In genomic region chr2:174613921-174614441, GRCm38 (mm10) we compare ENCODE assay signal across 10 mouse cellular contexts. TPM values are rescaled to one million over a fixed set of nuclear protein-coding genes. Genes with fewer than 3 reads are reported as not detected.
DNase-seq lines count a peak whose midpoint lies in the region; ATAC-seq lines count a peak whose summit lies in the region.
"Had no signal": no experiment of that assay in that cellular context is flagged by ENCODE, and none has a peak within 500 bp of the region (broad histone marks: within the 10 kb centered on the region; RNA-seq: fewer than 3 reads in every experiment).

No protein-coding gene starts in this region.

- intact Hi-C loops in heart, postnatal 25 days (cut with DNase I): no loop called here

- peak; percentile 68 for ATAC-seq in inflammation-experienced regulatory T-cells, adult 6 months
- peak; percentile 72 for ATAC-seq in megakaryocyte-erythroid progenitor cell, adult 5-6 weeks (replicated peaks; ENCODE audit: low FRiP score, low TSS enrichment, poor library complexity, severe bottlenecking)
- ATAC-seq: forebrain, embryonic 14.5 days; intestine, embryonic 15.5 days had no signal

- DNase-seq in T-cell, adult 2 months (ENCODE audit: low spot score): peak; percentile 65
- DNase-seq in thymus, postnatal 10 days (ENCODE audit: low spot score in 2 of 2): peak; percentile 41 to 44
- no peak for DNase-seq in heart, postnatal 25 days (ENCODE audit: low spot score)
- DNase-seq in cerebellum, adult 8-10 months: no peak
- DNase-seq in layer of hippocampus, postnatal 14 days (ENCODE audit: low spot score in 2 of 2): no peak
- DNase-seq: cerebellum, postnatal 25 days had no signal

RNA-seq across cellular contexts. Expression of gene Zfp831, which starts 29.4 kb away (rescaled TPM):
- 1 to 10 TPM; 7.7 to 9.6 (median 9.0) TPM for polyA plus RNA-seq in inflammation-experienced regulatory T-cells, adult 6 months (2017; shearing (Covaris generic))
- 8.0 and 9.4 TPM in 2 replicates for total RNA-seq in megakaryocyte-erythroid progenitor cell, adult 5-6 weeks (2014; fragmentation: Nextera tagmentation)
- total RNA-seq in megakaryocyte-erythroid progenitor cell, adult 5-6 weeks (2017): 4.0 and 4.7 TPM in 2 replicates
- under 1 TPM; 0.08 TPM for total RNA-seq in heart, postnatal 25 days (2021)
- total RNA-seq in layer of hippocampus, postnatal 14 days (2021): 1 to 10 TPM; 9.4 to 9.7 TPM
- polyA plus RNA-seq: forebrain, embryonic 14.5 days had no signal

Comparison
In these comparisons a context has a peak if more than half of its experiments do, and no peak if none do; other contexts are left out.
1. DNase-seq: peak in T-cell, adult 2 months (single experiment) and thymus, postnatal 10 days (2 of 2); none in heart, postnatal 25 days (single experiment), cerebellum, adult 8-10 months (single experiment) and layer of hippocampus, postnatal 14 days (0 of 2).
2. RNA of gene Zfp831, which starts 29.4 kb away (total RNA-seq): 9.4 to 9.7 TPM in layer of hippocampus, postnatal 14 days and 4.0 to 9.4 TPM in megakaryocyte-erythroid progenitor cell, adult 5-6 weeks; 0.08 TPM in heart, postnatal 25 days; every median in the first group is over 4 times any median in the second.